Mouse (Mus musculus): ENCODE data around the gene Tnfrsf1a.

Tnfrsf1a gene

DNA sequence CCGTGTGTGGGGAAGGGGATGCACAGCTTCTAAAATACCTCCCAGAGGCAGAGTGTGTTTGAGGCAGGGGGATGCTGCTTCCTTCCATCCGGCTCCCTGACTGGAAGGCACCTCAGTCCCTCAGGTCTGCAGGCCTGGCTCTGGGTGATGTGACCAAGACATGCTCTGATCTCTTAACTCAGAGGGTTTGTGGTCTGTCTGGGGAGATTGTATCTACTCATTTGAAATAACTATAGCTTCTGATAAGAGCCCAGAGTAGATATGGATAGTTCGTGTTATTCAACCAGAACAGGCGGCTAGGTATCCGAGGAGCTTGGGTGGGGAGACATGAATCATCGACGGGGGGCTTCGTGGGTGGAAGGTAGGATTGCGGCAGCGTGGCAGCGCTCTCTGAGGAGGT lies 4.1 kb downstream of the Tnfrsf1a start:
- DNase-seq (ENCODE audit: inconsistent age in 2 of 2, low spot score in 1 of 2) = no peak

DNA sequence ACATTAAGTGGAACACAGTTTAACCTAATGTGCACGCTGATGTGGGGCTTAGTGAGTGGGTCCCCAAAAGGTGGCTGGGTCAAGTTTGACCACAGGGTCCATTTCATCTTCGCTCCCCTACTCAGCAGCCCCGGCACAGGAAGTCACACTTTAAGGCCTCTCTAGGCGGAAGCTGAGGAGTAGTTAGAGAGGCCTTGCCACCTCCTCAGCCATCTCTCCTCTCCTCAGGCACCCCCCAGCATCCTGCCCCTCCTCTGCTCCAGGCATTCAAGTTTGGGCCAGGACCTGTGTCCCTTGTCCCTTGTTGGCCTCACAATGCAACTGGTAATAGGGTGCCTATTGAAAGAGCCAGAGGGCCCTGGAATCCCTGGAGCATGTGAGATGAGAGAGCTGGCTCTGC lies 4.5 kb downstream of the Tnfrsf1a start:
- peak in 1 of 2 experiments; percentile 71 for DNase-seq (ENCODE audit: inconsistent age in 2 of 2, low spot score in 1 of 2)

DNA sequence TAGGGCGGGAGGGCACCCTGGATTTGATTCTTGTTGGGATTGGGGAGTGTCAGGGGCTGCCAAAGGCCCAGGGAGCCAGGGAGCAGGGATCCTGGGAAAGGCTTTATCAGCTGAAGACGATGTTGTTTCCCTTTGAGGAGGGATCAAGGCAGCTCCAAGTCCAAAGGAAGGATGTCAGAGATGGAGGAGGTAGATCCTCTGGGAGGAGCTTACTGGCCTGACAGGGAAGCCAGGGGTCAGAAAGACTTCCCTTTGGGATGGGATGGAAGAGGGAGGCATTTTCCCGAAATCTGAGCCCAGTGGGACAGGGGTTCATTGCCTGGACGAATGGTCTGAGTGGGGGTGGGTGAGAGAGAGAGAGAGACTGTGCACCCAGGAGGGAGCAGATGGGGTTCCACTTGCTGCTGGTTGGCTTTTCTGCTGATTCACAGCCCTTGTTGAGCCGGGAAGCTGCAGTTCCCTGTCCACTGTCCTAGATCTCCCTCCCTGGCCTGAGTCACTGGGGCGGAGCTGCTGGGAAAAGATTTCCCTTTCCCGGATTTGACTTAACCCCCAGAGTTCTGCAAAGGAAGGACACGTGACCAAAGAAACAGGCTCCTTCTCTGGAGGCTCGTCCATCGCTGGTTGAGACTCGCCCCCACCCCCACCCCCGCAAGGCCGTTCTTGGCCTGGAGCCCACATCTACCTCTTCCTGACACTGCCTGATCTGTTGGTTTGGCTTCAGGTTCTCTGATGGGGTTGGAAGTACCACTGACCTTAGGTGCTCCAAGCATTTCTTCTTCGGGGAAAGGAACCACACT lies 5.4 kb downstream of the Tnfrsf1a start:
- peak; percentile 88 to 96 for DNase-seq (ENCODE audit: inconsistent age in 2 of 2, low spot score in 1 of 2)

DNA sequence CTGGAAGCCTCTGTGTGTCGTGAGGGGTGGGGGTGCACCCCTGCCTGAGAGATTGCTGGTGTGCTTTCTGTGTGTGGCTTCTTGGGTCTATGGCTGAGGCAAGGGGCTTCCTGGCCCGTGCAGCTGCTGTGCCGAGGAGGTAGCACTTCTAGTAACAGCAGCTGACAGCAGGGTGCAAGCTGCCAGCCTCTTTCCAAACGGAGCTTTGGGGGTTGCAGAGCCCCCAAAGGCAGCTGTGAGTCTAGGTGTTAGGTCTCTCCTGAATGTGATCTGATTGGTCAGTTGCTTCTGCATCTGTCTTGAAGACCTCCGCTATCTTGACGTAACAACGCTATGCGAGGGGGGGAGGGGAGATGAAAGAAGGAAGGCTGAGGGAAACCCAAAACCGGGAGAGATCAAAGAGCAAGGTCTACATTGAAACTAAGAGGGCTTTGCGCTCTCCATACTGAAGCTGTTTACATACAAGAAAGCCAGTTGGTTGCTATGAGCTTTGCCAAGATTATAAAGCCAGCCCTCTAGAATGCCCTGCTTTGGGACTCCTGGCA lies 6.1 kb downstream of the Tnfrsf1a start:
- peak in 1 of 2 experiments; percentile 80 for DNase-seq (ENCODE audit: inconsistent age in 2 of 2, low spot score in 1 of 2)

DNA sequence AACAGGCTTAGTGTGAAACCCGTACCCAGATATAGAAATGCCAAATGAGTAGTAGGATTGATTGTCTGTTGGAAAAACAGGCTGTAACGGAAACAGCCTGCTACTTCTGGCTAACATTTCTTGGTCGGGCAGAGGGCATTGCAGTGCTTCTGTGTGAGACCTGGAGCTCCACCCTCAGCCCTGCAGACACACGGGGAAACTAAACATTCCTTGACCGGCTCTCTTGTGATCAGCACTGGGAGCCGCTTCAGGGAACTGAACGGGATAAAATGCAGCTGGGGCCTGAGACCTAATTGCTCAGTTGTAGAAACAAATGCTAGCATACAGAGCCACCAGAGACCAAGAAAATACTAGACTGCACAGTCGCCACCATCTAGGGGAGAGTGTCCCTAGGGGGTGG lies 7.1 kb downstream of the Tnfrsf1a start:
- peak in 1 of 2 experiments; percentile 64 for DNase-seq (ENCODE audit: inconsistent age in 2 of 2, low spot score in 1 of 2)

DNA sequence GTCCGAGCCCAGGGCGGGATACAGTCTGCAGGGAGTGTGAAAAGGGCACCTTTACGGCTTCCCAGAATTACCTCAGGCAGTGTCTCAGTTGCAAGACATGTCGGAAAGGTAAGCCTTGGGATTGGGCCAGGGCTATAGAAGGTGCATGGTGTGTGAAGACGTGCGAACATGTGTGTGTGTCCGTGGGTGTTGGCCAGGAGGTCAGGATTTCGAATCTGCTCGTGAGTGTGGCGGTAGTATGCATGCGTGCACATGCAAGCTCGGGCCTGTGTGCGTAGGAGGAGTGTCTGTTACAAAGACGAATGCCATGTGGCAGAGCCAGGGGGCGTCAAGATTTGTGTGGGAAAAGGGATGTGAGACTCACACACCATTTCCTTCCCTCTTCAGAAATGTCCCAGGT lies 8.2 kb downstream of the Tnfrsf1a start:
- DNase-seq (ENCODE audit: inconsistent age in 2 of 2, low spot score in 1 of 2) = peak in 1 of 2 experiments; percentile 44

DNA sequence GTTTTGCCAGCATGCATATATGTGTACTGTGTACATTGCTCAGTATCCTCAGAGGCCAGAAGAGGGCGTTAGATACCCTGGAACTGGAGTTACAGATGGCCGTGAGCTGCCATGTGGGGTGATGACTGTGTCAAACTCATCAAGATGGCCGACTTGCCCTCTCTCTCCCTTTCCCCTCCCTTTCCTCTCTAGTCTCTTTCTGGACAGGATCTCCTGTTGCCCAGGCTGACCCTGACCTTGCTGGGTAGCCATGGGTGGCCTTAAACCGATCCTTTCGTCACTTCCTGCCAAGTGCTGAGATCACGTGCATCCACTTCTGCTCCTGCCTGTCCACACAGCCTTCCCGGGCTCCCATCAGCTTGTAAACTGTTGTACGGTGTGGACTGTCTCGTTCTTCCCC lies 10.8 kb downstream of the Tnfrsf1a start:
- peak; percentile 75 to 90 for DNase-seq (ENCODE audit: inconsistent age in 2 of 2, low spot score in 1 of 2)

- DNase-seq (ENCODE audit: inconsistent age in 2 of 2, low spot score in 1 of 2) = peak in 1 of 2 experiments; percentile 9
Observed at GRCm38 (mm10) chr6:125360846-125361245, 11.7 kb downstream of the Tnfrsf1a start.

GRCm38 (mm10) chr6:125361467-125362291 lies 12.5 kb downstream of the Tnfrsf1a start:
- DNase-seq (ENCODE audit: inconsistent age in 2 of 2, low spot score in 1 of 2) = peak; percentile 69 to 85

- DNase-seq (ENCODE audit: inconsistent age in 2 of 2, low spot score in 1 of 2) = peak in 1 of 2 experiments; percentile 53
Observed at GRCm38 (mm10) chr6:125363021-125363420, 13.9 kb downstream of the Tnfrsf1a start.

DNA sequence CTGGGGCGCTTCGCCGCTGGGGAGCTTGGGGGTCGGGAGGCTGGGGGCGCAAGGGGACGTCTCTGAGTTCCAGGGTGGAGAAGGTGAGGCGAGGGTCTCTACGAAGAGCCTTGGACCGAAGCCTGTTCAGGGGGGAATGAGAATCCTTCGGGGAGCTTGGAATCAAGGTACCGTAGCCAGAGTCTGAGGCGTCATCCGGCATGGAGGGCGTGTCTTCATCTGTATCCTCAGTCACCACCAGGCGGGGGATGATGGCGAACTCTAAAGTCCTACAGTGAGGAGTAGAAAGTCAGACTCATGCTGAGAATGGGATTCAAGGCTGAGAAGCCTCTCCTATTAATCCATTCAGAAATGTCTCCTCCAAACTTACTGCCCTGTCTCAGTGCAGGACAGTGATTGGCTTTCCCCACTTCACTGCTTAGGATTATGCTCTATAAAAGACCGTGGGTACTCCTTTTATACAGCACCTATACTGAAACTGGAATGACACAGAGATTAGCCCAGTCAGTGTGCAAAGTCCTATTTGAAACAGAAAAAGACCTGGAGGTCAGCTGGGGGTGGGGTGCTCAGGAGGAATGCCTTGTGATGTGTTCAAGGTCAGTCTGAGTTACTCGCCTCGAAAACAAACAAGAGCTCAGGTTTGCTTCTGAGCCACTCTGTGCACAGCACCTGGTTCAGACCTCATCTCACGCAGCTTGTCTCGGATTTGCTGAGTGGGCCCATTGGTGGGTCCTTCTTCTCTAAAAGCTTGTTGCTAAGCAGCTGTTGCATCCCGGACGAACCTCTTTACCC lies 14.5 kb downstream of the Tnfrsf1a start:
- peak; percentile 63 to 84 for DNase-seq (ENCODE audit: inconsistent age in 2 of 2, low spot score in 1 of 2)

- DNase-seq (ENCODE audit: inconsistent age in 2 of 2, low spot score in 1 of 2) = peak; percentile 67 to 80
Observed at GRCm38 (mm10) chr6:125364448-125364847, 15.3 kb downstream of the Tnfrsf1a start.

DNA sequence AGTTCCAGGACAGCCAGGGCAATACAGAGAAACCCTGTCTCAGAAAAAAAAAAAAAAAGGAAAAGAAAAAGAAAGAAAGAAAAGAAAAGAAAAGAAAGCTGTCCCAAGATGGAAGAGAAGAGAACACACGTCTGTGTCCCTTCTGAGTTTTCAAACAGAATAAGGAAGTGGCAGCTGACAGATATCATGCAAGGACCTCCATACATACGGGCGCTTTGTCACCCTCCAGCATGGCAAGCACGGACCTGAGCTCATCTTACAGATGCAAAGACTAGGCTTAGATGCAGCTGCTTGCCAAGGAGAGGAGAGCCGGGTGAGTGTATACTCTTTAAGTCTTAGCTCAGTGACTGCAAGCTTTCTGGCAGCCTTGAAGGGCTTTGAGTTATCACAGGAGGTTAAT lies 16.4 kb downstream of the Tnfrsf1a start:
- no peak for DNase-seq (ENCODE audit: inconsistent age in 2 of 2, low spot score in 1 of 2)

- peak in 1 of 2 experiments; percentile 67 for DNase-seq (ENCODE audit: inconsistent age in 2 of 2, low spot score in 1 of 2)
Observed at GRCm38 (mm10) chr6:125366133-125366532, 17.0 kb downstream of the Tnfrsf1a start.

GRCm38 (mm10) chr6:125367758-125368371 lies 18.7 kb downstream of the Tnfrsf1a start:
- DNase-seq (ENCODE audit: inconsistent age in 2 of 2, low spot score in 1 of 2) = no peak

DNA sequence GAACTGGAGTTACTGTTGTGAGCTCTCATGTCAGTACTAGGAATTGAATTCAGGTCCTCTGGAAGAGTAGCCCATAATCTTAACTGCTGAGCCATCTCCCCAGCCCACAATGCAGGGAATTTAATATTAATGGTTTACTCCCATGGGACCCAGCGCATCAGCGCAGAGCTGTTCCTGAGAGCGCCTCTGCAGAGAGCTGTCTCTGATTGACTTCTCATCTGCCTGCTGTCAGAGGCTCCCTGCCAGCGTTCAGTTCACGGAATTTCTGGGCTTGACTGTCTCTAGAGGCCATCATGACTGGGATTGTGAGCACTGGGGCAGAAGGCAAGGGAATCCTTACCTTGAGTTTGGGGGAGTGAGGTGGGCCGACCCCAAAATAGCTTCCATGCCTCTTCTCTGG lies 27.9 kb downstream of the Tnfrsf1a start:
- no peak for DNase-seq (ENCODE audit: inconsistent age in 2 of 2, low spot score in 1 of 2)

DNA sequence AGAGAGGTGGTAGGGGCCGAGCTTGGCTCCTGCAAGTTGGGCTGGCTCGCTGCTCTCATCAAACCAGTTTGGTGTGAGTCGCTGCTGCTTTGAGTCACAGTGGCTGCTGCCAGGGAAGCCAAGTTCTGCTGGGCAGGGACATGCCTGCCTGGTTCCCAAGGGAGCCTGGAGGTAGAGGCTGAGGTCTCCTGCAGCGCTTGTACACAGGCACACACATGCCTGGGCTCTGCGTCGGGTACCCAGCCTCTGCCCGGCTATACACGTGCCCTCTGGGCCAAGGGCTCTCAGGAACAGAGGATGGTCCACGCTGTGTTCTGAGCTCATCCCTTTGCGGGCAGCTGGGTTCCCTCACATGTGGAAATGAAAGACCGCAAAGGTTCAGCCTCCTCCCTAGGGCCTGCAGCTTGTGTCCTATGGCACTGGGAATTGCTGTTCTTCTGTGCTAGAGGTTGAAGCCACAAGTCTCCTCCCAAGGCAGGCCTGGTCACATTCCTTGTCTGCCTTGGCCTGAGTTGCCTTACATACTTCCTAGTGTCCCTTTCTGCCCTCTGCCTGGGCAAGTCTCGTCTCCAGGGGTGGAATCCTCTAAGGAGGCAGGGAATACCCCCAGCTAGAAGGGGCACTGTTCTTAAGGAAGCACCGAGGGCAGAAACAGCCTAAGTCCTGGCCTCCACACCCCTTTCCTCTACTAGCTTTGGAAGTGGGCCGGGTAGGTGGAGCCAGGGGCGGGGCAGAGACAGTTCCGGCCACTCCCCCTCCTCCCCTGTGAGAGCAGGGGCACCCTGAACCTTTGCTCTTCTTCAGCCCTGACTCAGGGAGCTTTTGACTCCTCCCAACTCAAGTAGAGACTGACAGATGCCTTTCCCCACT lies 28.7 kb downstream of the Tnfrsf1a start:
- DNase-seq (ENCODE audit: inconsistent age in 2 of 2, low spot score in 1 of 2) = peak; percentile 81 to 93

GRCm38 (mm10) chr6:125378621-125379020 lies 29.5 kb downstream of the Tnfrsf1a start:
- no peak for DNase-seq (ENCODE audit: inconsistent age in 2 of 2, low spot score in 1 of 2)

DNA sequence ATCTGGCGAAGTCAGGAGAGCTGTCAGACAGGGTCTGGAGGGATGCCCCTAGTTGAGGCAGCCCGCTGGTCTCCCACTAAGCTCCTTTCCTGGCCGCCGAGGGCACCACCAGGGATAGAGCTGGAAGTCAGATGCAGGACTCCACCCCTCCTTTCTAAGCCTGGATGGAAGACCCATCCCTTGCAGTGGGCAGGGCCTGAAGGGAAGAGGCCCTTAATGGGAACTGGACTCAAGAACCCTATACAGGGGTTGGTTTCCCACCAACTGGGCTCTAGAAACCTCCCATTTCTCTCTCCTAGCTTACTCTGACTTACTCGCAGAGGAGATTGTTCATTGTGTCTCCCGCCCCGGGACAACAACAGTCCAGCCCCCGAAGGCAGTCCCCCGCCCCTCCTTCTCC lies 30.6 kb downstream of the Tnfrsf1a start:
- DNase-seq (ENCODE audit: inconsistent age in 2 of 2, low spot score in 1 of 2) = peak in 1 of 2 experiments; percentile 23
